ENCODE assay signal across 8 mouse cellular contexts in the genomic region with DNA sequence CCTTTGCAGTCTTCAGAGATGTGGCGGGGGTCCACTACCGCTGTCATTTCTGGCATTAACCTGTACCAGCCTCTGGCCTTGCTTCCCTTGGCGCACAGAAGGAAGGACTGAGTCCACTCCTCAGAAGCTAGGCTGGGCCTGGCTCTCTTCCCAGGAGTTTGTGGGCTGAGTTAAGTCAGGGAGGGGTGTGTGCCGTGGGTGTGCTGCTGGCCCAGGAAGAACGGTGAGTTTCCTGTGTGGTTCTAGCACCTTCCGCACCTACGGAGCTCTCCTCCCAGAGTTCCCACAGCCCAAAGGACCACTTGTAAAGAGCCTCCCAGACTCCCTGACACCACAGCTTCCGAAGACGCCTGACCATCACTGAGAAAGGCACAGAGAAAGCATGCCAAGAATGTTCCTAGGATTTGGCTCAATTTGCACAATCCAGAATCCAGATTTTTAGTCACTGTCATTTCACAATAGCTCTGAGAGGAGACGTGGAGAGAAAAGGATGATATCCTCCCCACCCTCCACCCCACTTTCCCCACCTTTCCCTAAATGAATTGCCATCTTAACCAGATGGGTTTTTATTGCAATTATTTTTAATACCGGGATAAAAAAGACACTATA.
A peak's percentile ranks its signal among the peaks of the same experiment; 100 is the strongest.
DNase-seq lines count a peak whose midpoint lies in the region; ATAC-seq and TF ChIP-seq lines count a peak whose summit lies in the region.

No protein-coding gene starts in this region.

- TF ChIP-seq POLR2A in brain, embryonic 14.5 days (IDR thresholded peaks at IDR 0.05; ENCODE audit: borderline replicate concordance, extremely low read depth, insufficient read depth, insufficient read length, poor library complexity, severe bottlenecking): no peak

- H3K4me2 ChIP-seq in kidney, postnatal 0 days (ENCODE audit: low read length): no peak overlapping the region
- peak overlapping the region; percentile 46 for H3K4me2 ChIP-seq in lung, embryonic 15.5 days

- no peaks in the 10 kb centered on the region for H3K27me3 ChIP-seq in kidney, postnatal 0 days (ENCODE audit: insufficient read depth, low read length)
- no peaks in the 10 kb centered on the region for H3K27me3 ChIP-seq in lung, embryonic 15.5 days

- DNase-seq in adrenal gland, adult 18-20 months (ENCODE audit: low spot score in 2 of 2): peak; percentile 39 to 50
- DNase-seq in adrenal gland, adult 8-10 months: no peak
- DNase-seq in brain, embryonic 14.5 days (ENCODE audit: low read depth): peak; percentile 74
- DNase-seq in gastrocnemius, adult 8-10 months (ENCODE audit: low spot score in 2 of 2): peak; percentile 26 to 49
- DNase-seq in kidney, postnatal 0 days (ENCODE audit: low spot score): peak; percentile 41
- DNase-seq in testis, postnatal 14 days (ENCODE audit: low spot score): peak; percentile 29
- DNase-seq in neural tube, embryonic 10.5 days (ENCODE audit: extremely low spot score, low spot score): no peak

- H3K27ac ChIP-seq in kidney, postnatal 0 days: no peak overlapping the region
- H3K27ac ChIP-seq in lung, embryonic 15.5 days: peak overlapping the region; percentile 67

- H3K4me3 ChIP-seq in kidney, postnatal 0 days (replicated peaks; ENCODE audit: low read depth, low read length): no peak overlapping the region
- no peak overlapping the region for H3K4me3 ChIP-seq in lung, embryonic 15.5 days

- no peak for ATAC-seq in kidney, postnatal 0 days (replicated peaks; ENCODE audit: low FRiP score, low read depth)
- ATAC-seq in lung, embryonic 15.5 days (ENCODE audit: borderline replicate concordance, extremely low read depth, low FRiP score, low TSS enrichment): peak; percentile 46; the same call in 1 of the 2 replicates

- H3K4me1 ChIP-seq in kidney, postnatal 0 days (replicated peaks; ENCODE audit: insufficient read depth, low read length): no peaks in the 10 kb centered on the region
- peaks cover 47% of the 10 kb centered on the region for H3K4me1 ChIP-seq in lung, embryonic 15.5 days

- H3K9me3 ChIP-seq in kidney, postnatal 0 days (replicated peaks; ENCODE audit: low read length): no peaks in the 10 kb centered on the region
- no peaks in the 10 kb centered on the region for H3K9me3 ChIP-seq in lung, embryonic 15.5 days

- no peak for TF ChIP-seq CTCF in brain, embryonic 14.5 days (IDR thresholded peaks at IDR 0.05; ENCODE audit: borderline replicate concordance, extremely low read depth, insufficient read depth, insufficient read length)
- TF ChIP-seq CTCF in kidney, postnatal 0 days (IDR thresholded peaks at IDR 0.05; ENCODE audit: low read depth): no peak

- no peak overlapping the region for H3K9ac ChIP-seq in kidney, postnatal 0 days (ENCODE audit: low read depth, low read length)
- H3K9ac ChIP-seq in lung, embryonic 15.5 days: no peak overlapping the region

- H3K36me3 ChIP-seq in kidney, postnatal 0 days (ENCODE audit: insufficient read depth, low read length): no peaks in the 10 kb centered on the region
- no peaks in the 10 kb centered on the region for H3K36me3 ChIP-seq in lung, embryonic 15.5 days

- 54% methylated on average over 11 of the region's 11 CpGs for WGBS in kidney, postnatal 0 days
- 33% methylated on average over 11 of the region's 11 CpGs for WGBS in lung, embryonic 15.5 days

Comparison
In these comparisons a context has a peak if more than half of its experiments do, and no peak if none do; other contexts are left out.
1. DNase-seq: peak in adrenal gland, adult 18-20 months (2 of 2), brain, embryonic 14.5 days (single experiment), gastrocnemius, adult 8-10 months (2 of 2), kidney, postnatal 0 days (single experiment) and testis, postnatal 14 days (single experiment); none in adrenal gland, adult 8-10 months (single experiment) and neural tube, embryonic 10.5 days (single experiment).